ENCODE assay signal across 27 mouse cellular contexts in genomic region chr10:115861967-115862366, GRCm38 (mm10). TPM values are rescaled to one million over a fixed set of nuclear protein-coding genes. Genes with fewer than 3 reads are reported as not detected.
DNase-seq lines count a peak whose midpoint lies in the region; TF ChIP-seq lines count a peak whose summit lies in the region.
"Had no signal": no experiment of that assay in that cellular context is flagged by ENCODE, and none has a peak within 500 bp of the region (broad histone marks: within the 10 kb centered on the region; RNA-seq: fewer than 3 reads in every experiment).

No protein-coding gene starts in this region.

- H3K9ac ChIP-seq in heart, adult 2 months (ENCODE audit: low read depth, low read length), result no peak overlapping the region
- H3K9ac ChIP-seq: embryonic facial prominence, embryonic 13.5 days; forebrain, embryonic 12.5 days; hindbrain, embryonic 13.5 days; limb, embryonic 15.5 days; liver, embryonic 14.5 days had no signal

- intact Hi-C loops in heart, adult 2 months (cut with DNase I), result no loop called here

- H3ac ChIP-seq in myocyte (ENCODE audit: control insufficient read depth, insufficient read length), result no peak overlapping the region

- TF ChIP-seq EP300 in heart, adult 2 months (IDR thresholded peaks at IDR 0.05; ENCODE audit: insufficient read depth, low read depth, low read length), result no peak

- H3K27me3 ChIP-seq in myocyte (ENCODE audit: control insufficient read depth, insufficient read depth, insufficient read length), result no peaks in the 10 kb centered on the region
- no peaks in the 10 kb centered on the region for H3K27me3 ChIP-seq in heart, adult 2 months (ENCODE audit: control insufficient read depth, insufficient read depth, low read length)
- H3K27me3 ChIP-seq: embryonic facial prominence, embryonic 13.5 days; forebrain, embryonic 12.5 days; hindbrain, embryonic 13.5 days; limb, embryonic 15.5 days; Patski had no signal

- no peak overlapping the region for H3K4me3 ChIP-seq in myocyte
- H3K4me3 ChIP-seq in heart, adult 2 months, result no peak overlapping the region
- H3K4me3 ChIP-seq: embryonic facial prominence, embryonic 13.5 days; erythroblast, embryonic 14.5 days; forebrain, embryonic 12.5 days; hindbrain, embryonic 13.5 days; limb, embryonic 15.5 days had no signal

- peak; percentile 9 to 12 for DNase-seq in kidney, postnatal 4 days
- no peak for DNase-seq in kidney, adult 11 months
- DNase-seq in urinary bladder, postnatal 14 days (ENCODE audit: low spot score), result peak; percentile 22
- no peak for DNase-seq in urinary bladder, adult 2 months (ENCODE audit: low spot score)
- DNase-seq in heart, adult 2 months, result no peak
- no peak for DNase-seq in spleen, postnatal 10 days (ENCODE audit: low spot score in 2 of 2)
- DNase-seq: adrenal gland, postnatal 36 days; cerebellum, adult 9-10 months; gastrocnemius, postnatal 25 days; heart, adult 18-20 months; heart, postnatal 36 days; kidney, adult 9 months; kidney, postnatal 36 days; layer of hippocampus, adult 9-11 months; right cerebral cortex, postnatal 14 days; spleen, adult 18-20 months; thymus, adult 18-20 months; thymus, postnatal 36 days had no signal

- H3K4me1 ChIP-seq in heart, adult 2 months (ENCODE audit: control insufficient read depth, insufficient read depth, low read length), result no peaks in the 10 kb centered on the region
- H3K4me1 ChIP-seq: forebrain, embryonic 12.5 days; hindbrain, embryonic 13.5 days had no signal

- 80% methylated on average over 5 of the region's 5 CpGs for WGBS in heart, adult 2 months

- H3K4me2 ChIP-seq in myocyte (ENCODE audit: low read depth), result peak overlapping the region; percentile 62
- H3K4me2 ChIP-seq: embryonic facial prominence, embryonic 13.5 days; forebrain, embryonic 12.5 days; hindbrain, embryonic 13.5 days; limb, embryonic 15.5 days had no signal

- no peak overlapping the region for H3K27ac ChIP-seq in heart, adult 2 months
- H3K27ac ChIP-seq: embryonic facial prominence, embryonic 13.5 days; forebrain, embryonic 12.5 days; hindbrain, embryonic 13.5 days; limb, embryonic 15.5 days; liver, embryonic 14.5 days had no signal

- no peaks in the 10 kb centered on the region for H3K79me2 ChIP-seq in myocyte (ENCODE audit: control insufficient read depth, insufficient read depth)
- no peaks in the 10 kb centered on the region for H3K79me2 ChIP-seq in heart, adult 2 months (replicated peaks; ENCODE audit: control insufficient read depth, insufficient read depth, low read length)

- TF ChIP-seq POLR2A in myocyte (IDR thresholded peaks at IDR 0.05; ENCODE audit: insufficient read length, low read depth), result no peak
- no peak for TF ChIP-seq POLR2A in heart, adult 2 months (IDR thresholded peaks at IDR 0.05; ENCODE audit: insufficient read depth, low read depth, low read length)

- TF ChIP-seq CTCF in heart, adult 2 months (IDR thresholded peaks at IDR 0.05), result no peak

- H3K36me3 ChIP-seq in myocyte (ENCODE audit: control insufficient read depth, insufficient read depth), result no peaks in the 10 kb centered on the region
- H3K36me3 ChIP-seq in heart, adult 2 months (ENCODE audit: control insufficient read depth, insufficient read depth, low read length), result no peaks in the 10 kb centered on the region
- H3K36me3 ChIP-seq: embryonic facial prominence, embryonic 13.5 days; forebrain, embryonic 12.5 days; G1E; hindbrain, embryonic 13.5 days; limb, embryonic 15.5 days had no signal

TF ChIP-seq in myocyte, 11 proteins besides CTCF, POLR2A, EP300 and RAD21:
- TF ChIP-seq CEBPB (IDR thresholded peaks at IDR 0.05; ENCODE audit: insufficient read depth, poor library complexity, severe bottlenecking), result no peak
- no peak for TF ChIP-seq E2F4 (IDR thresholded peaks at IDR 0.05; ENCODE audit: insufficient read depth)
- TF ChIP-seq MYOD1 (IDR thresholded peaks at IDR 0.05; ENCODE audit: control insufficient read depth in 1 of 3, insufficient read length in 2 of 3, low read depth in 2 of 3), result no peak
- TF ChIP-seq MAX (IDR thresholded peaks at IDR 0.05; ENCODE audit: low read depth), result no peak
- no peak for TF ChIP-seq TCF12 (IDR thresholded peaks at IDR 0.05; ENCODE audit: insufficient read depth, poor library complexity, severe bottlenecking)
- no peak for TF ChIP-seq POLR2AphosphoS2 (IDR thresholded peaks at IDR 0.05; ENCODE audit: insufficient read length, low read depth)
- TF ChIP-seq MYOG (IDR thresholded peaks at IDR 0.05; ENCODE audit: control insufficient read depth in 1 of 3, insufficient read depth in 1 of 3, insufficient read length in 2 of 3, low read depth in 2 of 3), result no peak
- no peak for TF ChIP-seq REST (IDR thresholded peaks at IDR 0.05; ENCODE audit: insufficient read depth, insufficient read length)
- TF ChIP-seq TCF3 (IDR thresholded peaks at IDR 0.05; ENCODE audit: insufficient read length, low read depth), result no peak
- TF ChIP-seq SRF (IDR thresholded peaks at IDR 0.05; ENCODE audit: control insufficient read depth, insufficient read length, low read depth), result no peak
- TF ChIP-seq USF1 (IDR thresholded peaks at IDR 0.05; ENCODE audit: low read depth), result no peak
TF ChIP-seq in myocyte: peak in this region for 0.

RNA-seq across cellular contexts. Expression of gene Tspan8, which starts 45.3 kb away (rescaled TPM):
- polyA plus RNA-seq in urinary bladder, adult 2 months (2012; rRNA removed), result 113 and 130 TPM in 2 replicates
- polyA plus RNA-seq in myocyte (2012; fragmentation: generic; extraction: Trizol), result 1.4 TPM
- total RNA-seq in heart, adult 2 months (2021), result 1 to 10 TPM; 2.8 to 3.1 TPM
- 0.91 and 1.3 TPM in 2 replicates for polyA plus RNA-seq in heart, adult 2 months (2012; rRNA removed)
- polyA plus RNA-seq: G1E had no signal

Comparison
In these comparisons a context has a peak if more than half of its experiments do, and no peak if none do; other contexts are left out.
1. DNase-seq: peak in kidney, postnatal 4 days (2 of 2) and urinary bladder, postnatal 14 days (single experiment); none in kidney, adult 11 months (single experiment), urinary bladder, adult 2 months (single experiment), heart, adult 2 months (0 of 2) and spleen, postnatal 10 days (0 of 2).
2. RNA of gene Tspan8, which starts 45.3 kb away (polyA plus RNA-seq): 113 to 130 TPM in urinary bladder, adult 2 months; 1.4 TPM in myocyte (single experiment) and 0.91 to 1.3 TPM in heart, adult 2 months; every median in the first group is over 10 times any median in the second.